Mouse (Mus musculus) olfactory bulb, adult 2 months (tissue): ENCODE measurements around the gene Cpne6.

Source experiments
- CTCF ChIP-seq: fragments of 200-500 bp; IDR thresholded peaks from 2 replicates; pipeline ENCODE4 v1.5.1; 2012; ENCODE audit warnings: low read depth, mild to moderate bottlenecking, low read length, moderate library complexity; ENCODE audit not compliant: insufficient read depth
- POLR2A ChIP-seq: fragments of 200-500 bp; IDR thresholded peaks from 2 replicates; pipeline ENCODE4 v1.6.1; 2012; ENCODE audit warnings: mild to moderate bottlenecking, low read depth, low read length, moderate library complexity; ENCODE audit not compliant: insufficient read depth

DNA sequence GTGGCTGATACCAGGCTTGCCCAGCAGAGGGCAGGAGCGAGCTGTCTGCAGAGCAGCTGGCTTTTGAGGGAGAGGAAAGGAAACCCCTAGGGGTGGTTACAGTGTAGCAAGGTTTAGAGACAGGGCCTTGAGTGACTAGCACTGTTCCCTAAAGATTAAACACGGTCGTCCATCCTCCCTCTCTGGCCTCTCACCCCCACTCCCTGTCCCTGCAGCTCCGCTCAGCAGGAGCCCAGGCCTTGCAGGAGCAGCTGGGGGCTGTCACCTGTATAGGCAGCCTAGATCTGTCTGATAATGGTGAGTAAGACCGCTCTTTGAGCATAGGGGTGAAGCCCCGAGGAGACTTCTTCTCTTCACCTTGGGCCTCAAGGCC is 12.8 kb upstream of the Cpne6 start:
- TF ChIP-seq POLR2A (no peak), CTCF (peak; percentile 91)
